Mouse (Mus musculus) adrenal gland, adult 18-20 months (tissue): Measurements from ENCODE around the gene Fam69a. TPM values are rescaled to one million over a fixed set of nuclear protein-coding genes. Genes with fewer than 3 reads are reported as not detected.
"Not testable (repeated sequence)": the region's sequence is repeated elsewhere in the genome, so short reads cannot be mapped to it uniquely, and the experiment has no call there.

Experiments used
- DNase-seq, 2 experiments: peaks; one replicate each; pipeline ENCODE4 v3.0.0; 2021 to 2022; ENCODE audit warnings: low spot score in 2 of 2
- total RNA-seq, 2 experiments: library from RNA; stranded (reverse); gene quantifications; 1 replicate in 1 of 2; 2 replicates in 1 of 2; pipeline ENCODE4 v1.2.3; 2021

The Fam69a gene
- total RNA-seq, 2 experiments from 2014 or later = 3.7 to 5.2 TPM

DNA sequence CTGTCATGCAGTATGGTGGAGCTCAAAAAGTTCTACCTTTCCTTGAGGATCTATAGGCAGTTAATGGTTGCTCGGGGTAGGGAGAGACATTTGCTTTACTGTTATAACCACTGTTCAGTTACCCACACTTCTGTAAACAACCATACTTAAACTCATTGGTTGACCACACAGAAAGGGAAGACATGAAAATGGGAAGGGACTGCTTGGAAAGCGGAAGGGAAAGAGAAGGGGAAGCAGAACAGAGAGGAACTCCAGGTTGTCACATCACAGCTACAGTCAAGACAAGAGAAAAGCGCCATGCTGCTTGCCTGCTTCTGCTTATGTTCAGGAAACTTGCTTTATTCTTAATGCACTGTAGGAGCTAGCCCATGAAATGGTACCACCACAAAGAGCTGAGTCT lies 37.3 kb downstream of the Fam69a start:
- DNase-seq = no peak

DNA sequence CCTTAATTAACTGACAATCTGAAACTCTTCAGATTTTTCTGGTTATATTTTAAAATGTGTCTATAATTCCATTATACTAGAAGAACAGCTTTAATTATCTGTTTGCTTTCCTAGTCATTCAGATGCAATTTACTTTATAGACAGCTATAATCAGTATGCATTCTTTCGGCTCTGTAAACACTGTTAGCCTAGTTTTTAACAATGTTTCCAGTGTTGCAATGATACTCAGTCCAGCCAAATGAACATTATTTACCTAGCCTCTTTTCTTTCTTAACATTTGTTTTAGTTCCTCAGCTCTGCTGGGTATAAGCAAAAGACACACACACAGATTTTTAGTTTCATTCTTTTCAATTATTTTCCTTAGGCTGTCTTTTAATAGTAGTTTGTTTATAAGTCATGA lies 38.0 kb downstream of the Fam69a start:
- no peak for DNase-seq

DNA sequence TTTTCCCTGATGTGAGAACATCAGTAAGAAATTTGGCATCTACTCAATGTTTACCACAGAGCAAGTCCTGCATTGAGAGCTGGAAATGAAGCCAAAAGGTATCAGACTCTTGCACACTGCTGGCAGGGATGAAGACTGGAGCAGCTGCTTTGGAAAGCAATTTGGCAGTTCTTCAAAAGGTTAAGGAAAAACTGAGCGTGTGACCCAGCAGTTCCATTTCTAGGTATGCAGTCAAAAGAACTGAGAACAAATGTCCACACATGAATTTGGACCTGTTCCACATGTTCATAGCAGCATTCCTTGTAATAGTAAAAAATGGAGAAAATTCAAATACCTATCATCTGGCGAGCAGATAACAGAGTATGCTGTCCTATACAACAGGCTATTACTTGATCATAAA lies 39.3 kb downstream of the Fam69a start:
- DNase-seq = no peak

DNA sequence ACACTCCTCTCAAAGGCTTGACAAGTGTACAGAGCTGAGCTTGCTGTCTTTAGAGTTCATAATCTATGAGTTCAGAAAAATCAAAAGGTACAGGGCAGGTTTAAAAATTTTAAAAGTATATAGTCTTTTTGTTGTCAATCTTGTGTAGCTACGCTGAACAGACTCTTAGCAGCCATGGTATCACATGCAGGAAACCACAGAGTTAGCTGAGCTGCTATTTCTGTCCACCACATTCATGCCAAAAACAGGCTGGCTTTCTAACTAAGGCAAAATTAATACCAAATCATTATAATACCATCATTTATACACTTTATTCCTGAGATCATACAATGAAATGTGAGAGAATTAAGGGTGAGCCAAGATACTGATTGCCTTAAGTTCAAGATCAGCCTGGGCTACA lies 40.4 kb downstream of the Fam69a start:
- no peak for DNase-seq

DNA sequence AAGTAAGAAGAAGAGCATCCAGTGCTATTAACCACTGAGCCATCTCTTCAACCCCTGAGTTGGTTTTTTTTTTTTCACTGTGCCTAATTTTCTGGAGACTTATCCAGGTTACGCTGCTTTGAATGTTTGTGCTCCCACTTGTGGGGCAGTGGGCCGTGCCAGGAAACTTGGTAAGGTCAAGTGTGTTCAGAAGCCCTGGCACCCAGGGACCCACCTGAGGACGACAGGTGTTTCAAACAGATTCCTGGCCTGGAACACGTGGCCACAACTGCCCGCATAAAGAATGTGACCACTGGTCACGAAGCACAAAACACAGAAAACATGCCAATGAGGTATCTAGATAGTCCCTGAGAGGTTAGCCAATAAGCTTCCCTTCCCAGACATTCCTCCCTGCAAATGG lies 43.4 kb downstream of the Fam69a start:
- no peak for DNase-seq

DNA sequence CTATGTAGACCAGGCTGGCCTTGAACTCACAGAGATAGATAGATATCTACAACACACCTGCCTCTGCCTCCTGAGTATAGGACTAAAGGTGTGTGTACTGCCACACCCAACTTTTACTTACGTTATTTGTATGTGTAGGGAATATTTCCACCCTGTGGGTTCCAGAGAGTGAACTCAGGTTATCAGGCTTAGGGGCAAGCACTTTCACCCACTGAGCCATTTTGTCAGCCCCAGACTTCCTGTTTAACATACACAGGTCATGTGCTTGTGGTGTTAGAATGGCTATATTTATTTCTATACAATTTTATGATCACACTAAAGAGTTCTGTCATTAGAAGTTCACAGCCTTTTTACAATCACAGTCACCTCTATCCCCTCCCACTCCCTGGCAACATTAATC lies 43.9 kb downstream of the Fam69a start:
- no peak for DNase-seq

DNA sequence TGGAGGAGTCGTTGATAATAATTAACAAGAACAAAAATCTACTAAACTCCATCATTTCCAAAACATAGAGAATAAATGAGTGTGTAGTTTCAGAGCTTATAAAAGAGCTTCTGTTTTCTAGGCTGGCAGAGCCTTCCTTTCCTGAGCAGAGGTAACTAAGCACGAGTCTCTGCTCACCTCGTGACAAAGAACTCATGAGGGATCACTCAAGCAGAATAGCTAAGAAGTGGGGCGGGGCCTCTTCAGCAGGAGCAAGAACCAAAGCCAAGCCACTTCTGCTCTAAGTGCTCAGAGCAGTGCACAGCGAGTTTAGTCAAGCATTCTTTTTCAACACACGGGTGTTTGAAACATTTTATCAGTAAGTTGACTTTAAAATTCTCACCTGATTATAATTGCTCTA lies 45.7 kb downstream of the Fam69a start:
- no peak for DNase-seq

DNA sequence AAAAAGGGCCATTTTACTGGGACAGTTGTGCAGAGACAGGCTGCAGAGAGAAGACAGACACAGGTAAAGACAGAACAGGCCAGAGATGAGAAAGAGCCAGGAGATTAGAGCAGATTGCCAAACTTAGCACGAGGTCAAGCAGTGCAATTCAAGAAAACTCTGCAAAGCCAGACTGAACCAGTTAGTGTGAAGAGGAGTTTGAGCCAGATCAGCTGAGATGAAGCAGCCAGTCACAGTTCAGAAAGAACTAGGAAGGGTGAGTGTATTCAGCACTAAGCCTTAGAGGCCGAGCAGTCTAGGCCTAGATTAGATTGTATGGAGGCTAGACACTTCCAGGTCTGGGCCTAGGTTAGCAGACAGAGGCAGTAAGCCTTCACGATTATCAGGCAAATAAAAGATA lies 47.2 kb downstream of the Fam69a start:
- no peak for DNase-seq

DNA sequence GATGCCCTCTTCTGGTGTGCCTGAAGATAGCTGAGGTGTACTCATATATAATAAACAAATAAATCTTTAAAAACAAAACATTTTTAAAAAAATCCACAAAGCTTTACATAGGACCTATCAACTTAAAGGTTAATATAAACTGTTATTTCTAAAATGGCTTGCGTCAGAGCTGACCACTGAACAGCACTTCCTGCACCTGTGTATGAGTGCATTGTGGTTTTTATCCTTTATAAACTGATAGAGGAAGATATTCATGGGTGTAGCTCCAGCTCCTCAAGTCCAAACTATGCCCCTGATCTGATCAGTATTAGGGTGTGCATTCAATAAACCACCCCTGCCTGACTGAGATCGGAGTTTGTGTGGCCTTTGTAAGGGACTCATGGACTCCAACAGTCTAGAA lies 48.0 kb downstream of the Fam69a start:
- no peak for DNase-seq

DNA sequence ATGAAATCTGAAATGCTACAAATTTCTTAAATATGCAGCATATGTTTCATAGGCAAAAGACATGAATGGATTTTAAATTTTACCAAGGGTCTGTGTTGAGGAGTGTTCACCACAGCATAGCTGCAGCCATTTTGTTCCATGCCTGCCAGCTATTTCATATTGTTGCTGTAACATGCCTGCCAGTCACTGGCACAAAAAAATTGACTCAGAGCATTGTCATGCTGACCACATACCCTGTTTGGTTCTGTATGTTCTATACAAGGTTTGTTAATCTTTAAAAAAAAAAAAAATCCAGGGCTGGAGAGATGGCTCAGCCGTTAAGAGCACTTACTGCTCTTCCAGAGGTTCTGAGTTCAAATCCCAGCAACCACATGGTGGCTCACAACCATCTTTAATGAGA lies 48.4 kb downstream of the Fam69a start:
- not testable (repeated sequence) for DNase-seq

DNA sequence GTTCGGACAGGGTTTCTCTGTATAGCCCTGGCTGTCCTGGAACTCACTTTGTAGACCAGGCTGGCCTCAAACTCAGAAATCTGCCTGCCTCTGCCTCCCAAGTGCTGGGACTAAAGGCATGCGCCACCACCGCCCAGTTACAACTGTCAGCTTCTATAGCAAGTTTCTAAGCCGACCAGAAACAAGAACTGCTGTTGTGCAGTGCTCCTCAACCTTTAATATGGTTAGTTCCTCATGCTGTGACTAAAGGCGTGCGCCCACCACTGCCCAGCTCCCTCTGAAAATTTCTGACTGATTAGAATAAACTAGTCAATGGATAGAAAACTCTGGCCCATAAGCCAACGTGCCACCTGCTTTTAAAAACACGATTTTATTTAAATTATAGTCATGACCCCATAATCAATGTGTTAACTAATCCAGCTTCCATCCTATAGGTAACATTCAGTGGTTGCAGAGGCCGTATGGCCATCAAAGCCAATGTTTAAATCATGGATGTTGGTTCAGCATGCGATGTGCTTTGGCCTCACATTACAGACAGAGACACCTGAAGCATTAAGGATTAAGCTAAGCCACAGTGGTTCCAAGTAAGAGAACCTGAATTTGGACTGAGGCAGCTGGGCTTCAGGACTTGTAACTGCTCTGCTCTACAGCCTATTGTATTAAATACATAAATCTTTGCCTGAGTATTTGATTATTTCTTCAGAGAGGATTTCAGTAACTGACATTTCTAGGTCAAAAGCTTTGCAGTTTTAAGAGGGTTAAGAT lies 50.1 kb downstream of the Fam69a start:
- no peak for DNase-seq

DNA sequence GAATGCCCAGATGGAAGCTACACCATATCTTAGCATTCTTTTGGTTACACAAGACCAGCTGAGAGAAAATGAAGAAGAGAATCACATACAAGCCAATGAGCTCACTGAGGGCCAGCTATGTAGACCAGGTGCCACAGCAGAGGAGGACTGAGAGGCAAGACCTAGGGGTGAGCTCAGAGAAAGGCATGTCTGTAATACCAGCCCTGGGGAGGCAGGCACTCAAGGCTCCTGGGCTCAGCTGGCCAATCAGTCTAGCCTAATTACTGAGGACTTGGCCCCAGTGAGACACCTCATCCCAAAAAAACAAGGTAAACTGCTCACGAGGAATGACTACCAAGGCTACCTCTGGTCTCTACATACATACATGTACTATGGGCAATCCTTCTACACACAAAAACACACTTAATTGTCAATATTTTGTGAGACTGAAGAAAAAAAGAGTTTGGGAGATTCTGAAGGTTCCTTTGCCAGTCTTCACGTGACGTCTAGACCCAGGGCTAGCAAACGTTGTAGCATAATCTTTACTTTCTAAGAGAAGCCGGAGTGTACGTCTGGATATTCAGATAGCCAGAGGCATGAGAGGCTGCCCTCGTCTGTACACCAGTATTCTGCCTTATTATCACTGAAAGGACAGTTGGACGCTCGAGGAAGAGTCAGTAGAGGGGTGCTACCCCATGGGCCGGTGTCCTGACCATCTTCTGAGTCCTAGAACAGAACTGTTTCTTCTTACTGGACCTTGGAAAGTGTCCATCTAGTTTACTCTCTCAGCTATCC lies 51.9 kb downstream of the Fam69a start:
- DNase-seq = no peak

DNA sequence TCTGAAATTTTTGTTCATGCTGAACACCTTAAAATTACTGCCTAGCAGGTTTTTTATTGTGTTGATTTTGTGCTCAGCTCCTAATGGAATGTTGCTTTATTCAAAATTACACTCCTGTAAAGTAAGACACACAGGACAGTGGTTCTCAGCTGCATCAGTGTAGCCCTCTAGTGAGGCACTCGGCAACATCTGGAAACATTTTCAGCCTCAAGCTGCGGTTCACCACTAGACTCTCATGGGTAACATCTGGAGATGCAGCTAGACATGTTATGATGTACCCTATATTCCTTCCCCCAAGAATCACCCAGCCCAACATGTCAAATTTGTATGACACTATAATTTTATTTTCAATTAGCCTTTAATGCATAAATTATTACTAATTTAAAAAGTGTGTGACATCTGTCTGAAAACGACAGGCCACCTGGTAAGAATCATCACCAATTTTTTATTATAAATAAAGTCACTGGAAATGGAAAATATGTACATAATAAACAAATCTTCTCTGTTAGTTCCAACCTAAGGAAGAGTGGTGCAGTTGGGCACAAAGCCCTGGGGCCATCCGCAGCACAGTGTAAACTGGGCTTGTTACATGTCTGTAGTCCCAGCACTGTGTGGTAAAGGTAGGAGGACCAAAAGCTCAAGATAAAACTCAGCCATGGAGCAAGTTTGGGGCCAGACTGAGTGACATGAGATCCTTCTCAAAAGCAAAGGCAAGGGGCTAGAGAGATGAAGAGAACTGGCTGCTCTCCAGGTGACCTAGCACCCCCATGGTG lies 53.5 kb downstream of the Fam69a start:
- no peak for DNase-seq

DNA sequence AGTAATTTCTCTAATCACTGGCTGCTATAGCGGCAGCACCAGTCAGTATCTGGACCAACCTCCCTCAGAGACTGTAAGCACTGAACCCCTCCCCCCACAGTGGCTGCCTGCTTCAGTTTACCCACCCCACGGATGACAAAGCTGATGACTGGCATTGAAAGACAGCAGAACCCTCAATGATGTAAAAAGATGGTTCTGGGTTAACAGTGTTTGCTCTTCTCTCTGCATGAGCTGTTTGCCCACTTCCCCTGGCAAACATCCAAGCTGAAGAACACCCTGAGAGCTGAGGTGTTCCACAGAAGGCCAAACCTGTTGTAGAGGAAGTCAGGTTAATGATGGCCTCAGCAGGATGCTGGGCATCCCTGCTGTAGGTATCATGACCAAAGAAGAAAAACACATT lies 54.3 kb downstream of the Fam69a start:
- DNase-seq = no peak

DNA sequence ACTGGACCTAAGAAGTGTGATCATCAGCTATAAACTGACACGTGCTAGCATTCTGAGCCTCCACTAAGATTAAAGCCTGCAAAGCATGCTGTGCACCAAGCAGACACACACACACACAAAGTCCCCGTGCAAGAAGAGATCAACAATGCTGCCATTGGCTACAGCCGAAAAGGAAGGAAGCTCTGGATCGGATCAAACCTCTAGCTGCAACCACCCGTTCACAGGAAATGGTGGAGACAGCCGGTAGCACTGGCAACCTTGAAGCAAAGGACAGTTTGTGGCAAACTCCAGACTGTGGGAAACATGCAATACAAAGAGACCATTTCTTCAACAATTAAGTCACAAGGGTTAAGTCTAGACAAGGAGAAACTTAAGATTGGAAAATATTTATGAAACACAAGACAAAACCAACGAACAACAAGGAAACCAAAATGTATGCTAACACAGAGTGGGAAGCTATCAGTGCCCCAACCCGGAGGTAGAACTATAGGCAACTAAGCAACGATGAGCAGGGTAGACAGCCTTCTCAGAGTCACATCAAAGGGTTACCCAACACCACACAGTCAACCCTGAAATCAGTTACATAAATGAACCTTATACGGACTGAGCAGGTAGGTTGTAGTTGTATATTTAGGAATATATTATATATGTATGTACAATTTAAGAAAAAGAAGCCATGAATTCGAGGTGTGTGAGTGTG lies 60.2 kb downstream of the Fam69a start:
- DNase-seq = no peak

DNA sequence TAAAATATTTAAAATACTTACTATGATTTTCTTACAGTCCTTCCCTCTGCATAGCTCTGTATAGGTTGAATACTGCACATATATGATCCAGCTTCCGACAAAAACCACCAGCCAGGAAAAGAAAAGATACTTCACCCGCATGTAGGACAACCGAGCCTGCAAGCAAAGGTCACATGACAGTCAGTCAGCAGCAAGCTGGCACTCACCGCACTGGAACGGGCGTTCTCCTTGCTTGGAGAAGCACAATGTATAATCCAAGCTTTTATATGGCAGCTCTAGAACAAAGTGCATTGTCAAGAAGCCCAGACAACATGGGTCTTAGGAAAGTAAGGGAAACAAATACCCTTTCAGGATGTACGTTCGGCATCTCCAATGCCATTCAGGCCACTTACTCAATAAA lies 62.3 kb downstream of the Fam69a start:
- no peak for DNase-seq

DNA sequence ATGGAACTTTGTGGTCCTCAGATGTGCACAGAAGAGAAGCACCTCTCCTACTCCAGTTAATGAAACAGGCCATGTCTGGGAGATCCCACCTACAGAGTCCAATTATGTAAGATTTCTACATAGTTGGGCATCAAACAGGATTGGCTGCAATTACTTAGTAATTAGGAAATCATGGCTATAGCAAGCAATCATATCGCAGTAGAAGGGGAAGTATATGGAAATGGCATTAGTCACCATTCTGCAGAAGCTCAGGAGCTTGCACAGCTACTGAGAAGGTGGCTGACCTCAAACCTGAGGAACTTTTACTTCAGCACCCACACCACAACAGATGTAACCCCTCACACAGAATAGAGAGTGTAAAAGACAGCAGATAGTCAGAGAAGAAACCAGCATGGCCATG lies 64.0 kb downstream of the Fam69a start:
- DNase-seq = no peak

DNA sequence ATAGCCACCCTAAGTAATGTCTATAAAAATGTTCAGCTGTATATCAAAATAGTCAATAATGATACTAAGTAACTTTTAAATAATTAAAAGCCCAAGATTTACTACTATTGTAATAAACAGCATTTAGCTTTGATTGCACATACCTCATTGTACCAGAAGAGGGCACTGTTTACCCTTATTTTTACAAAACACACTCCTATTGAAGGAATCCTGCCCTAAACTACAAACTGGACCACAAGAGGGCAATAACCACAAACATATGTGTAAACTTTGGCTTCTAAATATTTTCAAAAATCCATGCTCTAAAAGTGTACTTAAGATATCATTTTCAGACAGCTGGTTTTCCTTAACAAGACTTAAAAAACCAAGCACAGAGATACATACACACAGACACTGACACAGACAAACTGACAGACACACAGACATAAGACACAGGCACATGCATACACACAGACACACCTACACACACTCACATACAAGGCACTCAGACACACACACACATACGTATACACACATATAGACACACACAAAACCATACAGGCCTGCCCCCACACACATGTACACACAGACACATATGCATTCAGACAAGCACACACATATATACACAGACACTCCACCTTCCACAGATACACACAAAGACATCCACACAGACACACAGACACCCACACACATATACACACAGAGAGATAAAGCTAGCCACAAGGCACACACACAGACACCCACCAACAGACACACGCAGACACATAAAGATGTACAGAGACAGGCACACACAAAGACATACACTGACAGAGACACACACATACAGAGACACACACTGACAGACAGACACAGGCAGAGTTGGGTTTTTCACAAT lies 65.3 kb downstream of the Fam69a start:
- DNase-seq = peak in 1 of 2 experiments; percentile 13

DNA sequence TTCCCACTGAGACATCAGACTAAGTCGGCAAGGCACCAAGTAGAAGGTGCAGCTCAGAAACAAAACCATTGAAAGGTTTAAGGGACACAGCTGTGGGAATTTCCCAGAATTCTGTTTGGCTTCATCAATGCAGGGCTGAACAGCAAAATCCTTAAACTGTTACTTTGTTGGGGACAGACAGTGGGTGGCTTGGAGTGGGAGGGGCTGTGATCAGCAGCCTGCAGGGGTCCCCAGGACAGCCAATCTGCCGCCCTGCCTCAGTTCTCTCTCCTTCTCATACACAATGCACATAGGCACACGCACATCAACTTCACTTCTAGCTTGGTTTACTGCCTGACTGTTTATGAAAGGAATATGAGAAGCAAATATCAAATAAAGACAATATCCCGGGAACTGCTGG lies 71.6 kb downstream of the Fam69a start:
- DNase-seq = no peak

DNA sequence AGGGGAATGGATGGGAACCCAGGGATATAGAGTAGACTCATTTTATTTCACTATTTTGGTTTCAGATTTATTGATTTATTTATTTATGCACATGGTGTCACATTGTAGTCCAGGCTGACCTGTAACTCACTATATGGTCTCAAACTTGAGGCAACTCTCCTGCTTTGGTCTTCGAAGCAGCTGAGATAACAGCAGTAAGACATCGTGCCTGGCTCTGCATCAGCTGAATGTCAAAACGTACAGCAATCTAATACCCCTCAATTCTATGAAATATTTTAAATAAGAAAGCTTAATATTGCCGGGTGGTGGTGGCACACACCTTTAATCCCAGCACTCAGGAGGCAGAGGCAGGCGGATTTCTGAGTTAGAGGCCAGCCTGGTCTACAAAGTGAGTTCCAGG lies 75.9 kb downstream of the Fam69a start:
- DNase-seq = no peak
